Comparison of ENCODE assay signal across 8 mouse cellular contexts in genomic region chr4:118620967-118621320, GRCm38 (mm10). TPM values are rescaled to one million over a fixed set of nuclear protein-coding genes. Genes with fewer than 3 reads are reported as not detected.
A peak's percentile ranks its signal among the peaks of the same experiment; 100 is the strongest.
DNase-seq lines count a peak whose midpoint lies in the region; ATAC-seq and TF ChIP-seq lines count a peak whose summit lies in the region.

No protein-coding gene starts in this region.

- no peak overlapping the region for H3K27ac ChIP-seq in neural tube, embryonic 11.5 days (ENCODE audit: low read depth, low read length)
- H3K27ac ChIP-seq in embryonic facial prominence, embryonic 15.5 days (replicated peaks) = peak overlapping the region; percentile 63
- H3K27ac ChIP-seq in limb, embryonic 12.5 days = no peak overlapping the region
- H3K27ac ChIP-seq in small intestine, adult 2 months (ENCODE audit: insufficient read depth, low read depth, low read length) = no peak overlapping the region

- no peak; the same call in 1 of the 2 replicates for ATAC-seq in neural tube, embryonic 11.5 days (ENCODE audit: insufficient read depth, low FRiP score, low TSS enrichment)
- no peak for ATAC-seq in embryonic facial prominence, embryonic 15.5 days (ENCODE audit: insufficient number of reproducible peaks, low FRiP score, low TSS enrichment, low read depth)
- no peak; the same call in 1 of the 2 replicates for ATAC-seq in limb, embryonic 12.5 days (ENCODE audit: insufficient number of reproducible peaks, insufficient read depth, low FRiP score, low TSS enrichment, low read depth)

- under 1% methylated on average over 23 of the region's 23 CpGs for WGBS in neural tube, embryonic 11.5 days
- WGBS in embryonic facial prominence, embryonic 15.5 days = under 1% methylated on average over 23 of the region's 23 CpGs
- under 1% methylated on average over 23 of the region's 23 CpGs for WGBS in limb, embryonic 12.5 days
- under 1% methylated on average over 23 of the region's 23 CpGs for WGBS in small intestine, adult 2 months

- no peaks in the 10 kb centered on the region for H3K27me3 ChIP-seq in neural tube, embryonic 11.5 days (ENCODE audit: control insufficient read depth, insufficient read depth, low read length)
- H3K27me3 ChIP-seq in embryonic facial prominence, embryonic 15.5 days = no peaks in the 10 kb centered on the region
- no peaks in the 10 kb centered on the region for H3K27me3 ChIP-seq in limb, embryonic 12.5 days
- H3K27me3 ChIP-seq in small intestine, adult 2 months (ENCODE audit: control insufficient read depth, insufficient read depth, low read length) = no peaks in the 10 kb centered on the region

- intact Hi-C loops in left cerebral cortex, postnatal 4 days (cut with DNase I) = no loop called here

- H3K36me3 ChIP-seq in neural tube, embryonic 11.5 days (ENCODE audit: control insufficient read depth, insufficient read depth, low read length) = peaks cover 5% of the 10 kb centered on the region; the same call in 1 of the 2 replicates
- peaks cover 30% of the 10 kb centered on the region for H3K36me3 ChIP-seq in embryonic facial prominence, embryonic 15.5 days
- peaks cover 34% of the 10 kb centered on the region for H3K36me3 ChIP-seq in limb, embryonic 12.5 days
- peaks cover 24% of the 10 kb centered on the region for H3K36me3 ChIP-seq in small intestine, adult 2 months (ENCODE audit: control insufficient read depth, insufficient read depth, low read length)

- H3K9ac ChIP-seq in neural tube, embryonic 11.5 days (ENCODE audit: low read length) = peak overlapping the region; percentile 53
- peak overlapping the region; percentile 60 for H3K9ac ChIP-seq in embryonic facial prominence, embryonic 15.5 days
- H3K9ac ChIP-seq in limb, embryonic 12.5 days (replicated peaks) = peak overlapping the region; percentile 63

- TF ChIP-seq POLR2A in small intestine, adult 2 months (IDR thresholded peaks at IDR 0.05; ENCODE audit: low read depth, low read length) = no peak

- H3K9me3 ChIP-seq in neural tube, embryonic 11.5 days (ENCODE audit: control insufficient read depth, low read length) = no peaks in the 10 kb centered on the region
- 0 out of 2 replicates have a peak, but pooled peaks cover 6% of the 10 kb centered on the region for H3K9me3 ChIP-seq in embryonic facial prominence, embryonic 15.5 days (replicated peaks)
- 0 out of 2 replicates have a peak, but pooled peaks cover 7% of the 10 kb centered on the region for H3K9me3 ChIP-seq in limb, embryonic 12.5 days

- no peak for TF ChIP-seq CTCF in small intestine, adult 2 months (IDR thresholded peaks at IDR 0.05; ENCODE audit: extremely low read depth, insufficient read length, insufficient replicate concordance, low read depth, low read length)

- H3K4me1 ChIP-seq in neural tube, embryonic 11.5 days (ENCODE audit: control insufficient read depth, insufficient read depth, low read length) = peaks cover 9% of the 10 kb centered on the region
- H3K4me1 ChIP-seq in embryonic facial prominence, embryonic 15.5 days = peaks cover 10% of the 10 kb centered on the region
- peaks cover 9% of the 10 kb centered on the region for H3K4me1 ChIP-seq in limb, embryonic 12.5 days (replicated peaks)
- peaks cover 6% of the 10 kb centered on the region; the same call in 1 of the 2 replicates for H3K4me1 ChIP-seq in small intestine, adult 2 months (ENCODE audit: control insufficient read depth, insufficient read depth, insufficient read length, low read length)

- no peak for DNase-seq in neural tube, embryonic 11.5 days (ENCODE audit: low spot score)
- DNase-seq in neural tube, embryonic 10.5 days (ENCODE audit: extremely low spot score, low spot score) = no peak
- no peak for DNase-seq in left cerebral cortex, postnatal 4 days
- DNase-seq in right cerebral cortex, adult 2 months (ENCODE audit: low spot score in 2 of 2) = no peak
- no peak for DNase-seq in Muller cell, postnatal 12 days (ENCODE audit: inconsistent ontology term)

- H3K4me2 ChIP-seq in neural tube, embryonic 11.5 days (ENCODE audit: low read depth) = peak overlapping the region; percentile 93
- peak overlapping the region; percentile 85 for H3K4me2 ChIP-seq in embryonic facial prominence, embryonic 15.5 days (replicated peaks)
- H3K4me2 ChIP-seq in limb, embryonic 12.5 days = peak overlapping the region; percentile 97

- peak overlapping the region; percentile 78 for H3K4me3 ChIP-seq in neural tube, embryonic 11.5 days (ENCODE audit: low read depth, low read length)
- H3K4me3 ChIP-seq in embryonic facial prominence, embryonic 15.5 days (replicated peaks) = peak overlapping the region; percentile 77
- H3K4me3 ChIP-seq in limb, embryonic 12.5 days (replicated peaks) = peak overlapping the region; percentile 84
- H3K4me3 ChIP-seq in small intestine, adult 2 months (ENCODE audit: low read depth, low read length) = peak overlapping the region; percentile 83

RNA-seq across cellular contexts. Expression of gene Ebna1bp2, which starts 0.3 kb away (rescaled TPM):
- 165 and 170 TPM in 2 replicates for polyA plus RNA-seq in neural tube, embryonic 11.5 days (2014; fragmentation: Nextera tagmentation; extraction: Ambion mirVana)
- polyA plus RNA-seq in embryonic facial prominence, embryonic 15.5 days (2015; fragmentation: Nextera tagmentation; extraction: Ambion mirVana) = 120 and 128 TPM in 2 replicates
- 158 and 159 TPM in 2 replicates for polyA plus RNA-seq in limb, embryonic 12.5 days (2016; fragmentation: Nextera tagmentation; extraction: Ambion mirVana)
- polyA plus RNA-seq in small intestine, adult 2 months (2012; rRNA removed) = 4.5 and 11.2 TPM in 2 replicates
- total RNA-seq in left cerebral cortex, postnatal 4 days (2021) = 10 to 100 TPM; 72.4 to 76.5 TPM

RNA-seq across cellular contexts. Expression of gene Cfap57, which starts 0.4 kb away (rescaled TPM):
- 0.47 and 0.48 TPM in 2 replicates for polyA plus RNA-seq in neural tube, embryonic 11.5 days (2014; fragmentation: Nextera tagmentation; extraction: Ambion mirVana)
- polyA plus RNA-seq in embryonic facial prominence, embryonic 15.5 days (2015; fragmentation: Nextera tagmentation; extraction: Ambion mirVana) = 2.3 and 3.3 TPM in 2 replicates
- 0.23 and 0.45 TPM in 2 replicates for polyA plus RNA-seq in limb, embryonic 12.5 days (2016; fragmentation: Nextera tagmentation; extraction: Ambion mirVana)
- not detected in 2 replicates for polyA plus RNA-seq in small intestine, adult 2 months (2012; rRNA removed)
- total RNA-seq in left cerebral cortex, postnatal 4 days (2021) = 1 to 10 TPM in 1 of 2 experiments, under 1 TPM in 1; 0.97 to 1.3 TPM

RNA-seq across cellular contexts. Expression of gene Olfr62, which starts 37.8 kb away (rescaled TPM):
- not detected in 2 replicates for polyA plus RNA-seq in neural tube, embryonic 11.5 days (2014; fragmentation: Nextera tagmentation; extraction: Ambion mirVana)
- 0.17 and 0.18 TPM in 2 replicates for polyA plus RNA-seq in embryonic facial prominence, embryonic 15.5 days (2015; fragmentation: Nextera tagmentation; extraction: Ambion mirVana)
- polyA plus RNA-seq in limb, embryonic 12.5 days (2016; fragmentation: Nextera tagmentation; extraction: Ambion mirVana) = not detected in 2 replicates
- polyA plus RNA-seq in small intestine, adult 2 months (2012; rRNA removed) = not detected in 2 replicates
- total RNA-seq in left cerebral cortex, postnatal 4 days (2021) = not detected
